Mouse (Mus musculus): Measurements from ENCODE around the gene Cdcp2.

- TF ChIP-seq CTCF (IDR thresholded peaks at IDR 0.05; ENCODE audit: low read depth) (no peak), EP300 (IDR thresholded peaks at IDR 0.05; ENCODE audit: low read depth) (no peak)
Measured at GRCm38 (mm10) chr4:107084858-107085257, 11.8 kb upstream of the Cdcp2 start.

Data from heart, postnatal 0 days (tissue).